Mouse (Mus musculus) forebrain, embryonic 13.5 days (tissue): ENCODE measurements around the gene Spink4. TPM values are rescaled to one million over a fixed set of nuclear protein-coding genes. Genes with fewer than 3 reads are reported as not detected.

Experiments used
- ATAC-seq: fragments of 200-750 bp; cut with Nextera tagmentation; 2 replicates; pipeline ENCODE4 v1.8.0; 2017
- H3K27ac ChIP-seq: fragments of 300-500 bp; sonication (generic); 2 replicates; pipeline ENCODE4 v1.5.1; 2015; ENCODE audit warnings: inconsistent platforms, mild to moderate bottlenecking, moderate library complexity
- H3K27me3 ChIP-seq: fragments of 300-500 bp; sonication (generic); 2 replicates; pipeline ENCODE4 v1.6.1; 2015; ENCODE audit warnings: mild to moderate bottlenecking, inconsistent platforms
- H3K36me3 ChIP-seq: fragments of 300-500 bp; sonication (generic); 2 replicates; pipeline ENCODE4 v1.6.1; 2015; ENCODE audit warnings: mild to moderate bottlenecking, inconsistent platforms; ENCODE audit not compliant: poor library complexity, severe bottlenecking
- H3K4me1 ChIP-seq: fragments of 300-500 bp; sonication (generic); 2 replicates; pipeline ENCODE4 v1.6.1; 2015; ENCODE audit warnings: inconsistent platforms
- H3K4me2 ChIP-seq: fragments of 300-500 bp; sonication (generic); 2 replicates; pipeline ENCODE4 v1.6.1; 2015; ENCODE audit warnings: inconsistent platforms, mild to moderate bottlenecking, moderate library complexity
- H3K4me3 ChIP-seq: fragments of 300-500 bp; sonication (generic); 2 replicates; pipeline ENCODE4 v1.5.1; 2015; ENCODE audit warnings: mild to moderate bottlenecking, inconsistent platforms
- H3K9ac ChIP-seq: fragments of 300-500 bp; sonication (generic); 2 replicates; pipeline ENCODE4 v1.6.1; 2015; ENCODE audit warnings: mild to moderate bottlenecking, inconsistent platforms
- H3K9me3 ChIP-seq: fragments of 300-500 bp; sonication (generic); replicated peaks from 2 replicates; pipeline ENCODE4 v1.6.1; 2016; ENCODE audit warnings: inconsistent platforms
- WGBS: fragments of 180-500 bp; shearing (Covaris S2); methylation state at CpG from one replicate; pipeline ENCODE4 v1.1.7; 2015; 5-methylcytosine and 5-hydroxymethylcytosine counted together
- polyA plus RNA-seq: library from polyadenylated mRNA; unstranded; fragments of >200 nt; fragmentation: Nextera tagmentation; extraction: Ambion mirVana; gene quantifications from 2 replicates; pipeline ENCODE4 v1.2.1, GENCODE M21; 2015

Spink4 gene
- polyA plus RNA-seq, 1 experiment from 2014 or later, result not detected

DNA sequence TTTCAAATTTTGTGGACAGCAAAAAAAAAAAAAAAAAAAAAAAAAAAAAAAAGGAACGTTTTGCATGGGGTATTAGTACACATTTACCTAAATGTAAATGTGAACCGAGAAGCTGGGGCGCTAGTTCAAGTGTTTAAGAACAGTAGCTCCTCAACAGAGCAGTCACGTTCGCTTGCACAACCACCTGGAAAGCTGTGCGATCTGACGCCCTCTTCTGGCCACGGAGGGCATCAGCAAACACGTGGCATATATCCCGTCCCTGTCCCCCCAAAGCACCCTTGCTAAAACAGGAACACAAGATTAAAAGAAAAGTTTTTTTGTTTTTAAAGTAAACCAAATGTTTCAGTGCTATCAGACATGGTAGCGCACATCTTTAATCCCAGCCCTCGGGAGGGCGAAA is 51.9 kb downstream of the Spink4 start:
- Histone ChIP-seq H3K27ac (no peak overlapping the region), H3K9me3 (no peaks in the 10 kb centered on the region), H3K4me1 (peaks cover 21% of the 10 kb centered on the region), H3K9ac (peak overlapping the region; percentile 86), H3K4me3 (peak overlapping the region; percentile 97), H3K4me2 (peak overlapping the region; percentile 84), H3K27me3 (no peaks in the 10 kb centered on the region), H3K36me3 (peaks cover 23% of the 10 kb centered on the region)
- WGBS, result 25% methylated on average over 13 of the region's 13 CpGs
- ATAC-seq, result no peak

DNA sequence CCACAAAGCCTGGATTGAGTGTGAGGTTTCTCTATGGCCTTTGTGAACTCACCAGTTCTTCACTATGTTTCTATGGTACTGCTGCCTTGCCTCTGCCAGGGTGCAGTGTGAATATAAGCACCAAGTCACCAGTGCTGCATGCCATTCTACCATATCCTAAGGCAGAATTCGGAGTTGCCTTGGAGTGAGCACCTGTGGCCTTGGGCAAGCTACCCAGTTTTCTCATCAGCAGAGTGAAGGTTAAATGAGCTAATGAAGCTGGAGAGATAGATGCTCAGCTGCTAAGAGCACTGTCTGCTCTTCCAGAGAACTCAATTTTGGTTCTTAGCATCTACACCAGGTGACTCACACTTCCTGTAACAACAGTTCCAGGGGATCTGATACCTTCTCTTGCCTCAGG is 54.2 kb downstream of the Spink4 start:
- ATAC-seq, result no peak
- Histone ChIP-seq H3K36me3 (peaks cover 27% of the 10 kb centered on the region), H3K4me1 (peaks cover 21% of the 10 kb centered on the region), H3K4me2 (no peak overlapping the region), H3K27me3 (no peaks in the 10 kb centered on the region), H3K27ac (no peak overlapping the region), H3K4me3 (no peak overlapping the region), H3K9ac (no peak overlapping the region), H3K9me3 (no peaks in the 10 kb centered on the region)
- 94% methylated on average over 1 of the region's 1 CpGs for WGBS

DNA sequence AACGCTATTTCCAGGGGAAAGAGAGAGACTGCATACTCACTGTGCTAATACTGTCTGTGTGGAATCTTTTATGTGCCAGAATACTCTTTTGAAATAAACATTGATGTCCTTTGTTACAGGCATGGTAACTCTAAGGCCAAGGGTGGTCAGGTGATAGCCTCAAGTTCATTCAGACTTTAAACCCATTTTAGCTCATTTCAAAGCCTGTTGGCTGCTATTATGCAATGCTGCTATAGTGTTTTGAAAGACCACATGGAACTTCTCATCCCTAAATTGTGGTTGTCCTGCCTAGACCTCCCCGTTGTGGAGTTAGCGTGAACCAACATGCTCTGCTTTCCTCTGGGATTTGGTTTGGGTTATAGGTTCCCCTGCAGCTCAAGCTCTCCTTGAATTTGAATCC is 55.8 kb downstream of the Spink4 start:
- H3K9me3 ChIP-seq, result no peaks in the 10 kb centered on the region
- no peak overlapping the region for H3K4me3 ChIP-seq
- no peak for ATAC-seq
- peaks cover 12% of the 10 kb centered on the region for H3K4me1 ChIP-seq
- WGBS, result 98% methylated on average over 3 of the region's 3 CpGs
- H3K9ac ChIP-seq, result no peak overlapping the region
- H3K27me3 ChIP-seq, result no peaks in the 10 kb centered on the region
- no peak overlapping the region for H3K4me2 ChIP-seq
- peaks cover 43% of the 10 kb centered on the region for H3K36me3 ChIP-seq
- no peak overlapping the region for H3K27ac ChIP-seq

DNA sequence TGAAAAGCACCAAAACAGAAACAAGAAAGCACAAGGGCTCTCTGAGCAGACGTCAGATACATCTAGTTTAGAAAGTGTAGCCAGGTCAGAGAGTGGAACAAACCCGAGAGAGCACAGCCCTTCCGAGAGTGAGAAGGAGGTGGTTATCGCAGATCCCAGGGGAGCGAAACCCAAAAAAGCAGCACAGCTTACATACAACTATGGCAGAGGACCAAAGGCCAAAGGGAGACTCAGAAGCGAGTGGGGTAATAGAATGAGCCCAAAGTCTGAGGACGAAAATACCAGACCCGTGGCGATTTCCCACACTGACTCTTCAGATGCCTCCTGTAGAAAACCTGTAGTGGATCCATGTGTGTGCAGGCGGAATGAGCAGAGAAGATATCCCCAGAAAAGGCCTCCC is 56.8 kb downstream of the Spink4 start:
- H3K27ac ChIP-seq, result no peak overlapping the region
- H3K27me3 ChIP-seq, result no peaks in the 10 kb centered on the region
- no peak for ATAC-seq
- no peaks in the 10 kb centered on the region for H3K9me3 ChIP-seq
- H3K4me2 ChIP-seq, result no peak overlapping the region
- no peak overlapping the region for H3K4me3 ChIP-seq
- H3K36me3 ChIP-seq, result peaks cover 52% of the 10 kb centered on the region
- no peak overlapping the region for H3K9ac ChIP-seq
- WGBS, result 95% methylated on average over 10 of the region's 10 CpGs
- peaks cover 12% of the 10 kb centered on the region for H3K4me1 ChIP-seq

DNA sequence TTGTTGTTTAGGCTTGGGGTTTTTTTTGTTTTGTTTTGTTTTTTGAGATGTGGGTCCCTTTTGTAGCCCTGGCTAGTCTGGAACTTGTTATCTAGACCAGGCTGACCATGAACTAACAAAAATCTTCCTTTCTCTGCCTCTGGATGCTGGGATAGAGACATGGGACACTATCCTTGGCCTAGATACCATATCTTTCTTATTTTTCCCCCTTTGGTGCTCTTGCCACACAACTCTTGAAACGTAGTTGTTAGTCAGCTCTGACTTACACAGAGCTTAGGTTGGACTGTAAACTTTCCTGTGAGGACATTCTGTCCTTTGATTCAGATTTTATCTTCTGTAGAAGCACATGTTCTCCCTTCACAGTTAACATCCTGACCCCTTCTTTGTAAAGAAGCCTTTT is 59.6 kb downstream of the Spink4 start:
- H3K36me3 ChIP-seq, result peaks cover 74% of the 10 kb centered on the region
- H3K27me3 ChIP-seq, result no peaks in the 10 kb centered on the region
- no peak for ATAC-seq
- 90% methylated on average over 1 of the region's 1 CpGs for WGBS
- H3K9me3 ChIP-seq, result no peaks in the 10 kb centered on the region
- H3K27ac ChIP-seq, result no peak overlapping the region
- no peak overlapping the region for H3K9ac ChIP-seq
- no peak overlapping the region for H3K4me3 ChIP-seq
- H3K4me2 ChIP-seq, result no peak overlapping the region
- H3K4me1 ChIP-seq, result no peaks in the 10 kb centered on the region

Other genes starting within 250 kb of the Spink4 start
- gene Aptx, start 216.9 kb upstream of the Spink4 start, polyA plus RNA-seq, result 54.0 and 58.6 TPM in 2 replicates
- gene Dnaja1, start 197.9 kb upstream of the Spink4 start, polyA plus RNA-seq, result 726 and 745 TPM in 2 replicates
- 165 and 180 TPM in 2 replicates for gene Smu1, start 162.1 kb upstream of the Spink4 start, polyA plus RNA-seq
- gene B4galt1, start 66.0 kb upstream of the Spink4 start, polyA plus RNA-seq, result 7.8 and 9.1 TPM in 2 replicates
- 185 and 207 TPM in 2 replicates for gene Bag1, start 28.2 kb downstream of the Spink4 start, polyA plus RNA-seq
- 169 and 179 TPM in 2 replicates for gene Chmp5, start 28.4 kb downstream of the Spink4 start, polyA plus RNA-seq
- 96.9 and 106 TPM in 2 replicates for gene Nfx1, start 50.9 kb downstream of the Spink4 start, polyA plus RNA-seq
- not detected in 2 replicates for gene Aqp7, start 128.1 kb downstream of the Spink4 start, polyA plus RNA-seq
- 0.10 TPM in 1 of 2 replicates, not detected in the other for gene Aqp3, start 178.1 kb downstream of the Spink4 start, polyA plus RNA-seq
- 24.2 and 28.7 TPM in 2 replicates for gene Nol6, start 204.4 kb downstream of the Spink4 start, polyA plus RNA-seq
- gene Ube2r2, start 215.7 kb downstream of the Spink4 start, polyA plus RNA-seq, result 73.2 and 74.6 TPM in 2 replicates